10 mouse cellular contexts compared by ENCODE assay signal in genomic region chr13:4133070-4133469, GRCm38 (mm10). TPM values are rescaled to one million over a fixed set of nuclear protein-coding genes. Genes with fewer than 3 reads are reported as not detected.
DNase-seq lines count a peak whose midpoint lies in the region; ATAC-seq and TF ChIP-seq lines count a peak whose summit lies in the region.
"Had no signal": no experiment of that assay in that cellular context is flagged by ENCODE, and none has a peak within 500 bp of the region (broad histone marks: within the 10 kb centered on the region; RNA-seq: fewer than 3 reads in every experiment).

No protein-coding gene starts in this region.

- H3K27me3 ChIP-seq in midbrain, postnatal 0 days (ENCODE audit: insufficient read depth, low read length), result no peaks in the 10 kb centered on the region
- no peaks in the 10 kb centered on the region for H3K27me3 ChIP-seq in midbrain, embryonic 16.5 days (ENCODE audit: control insufficient read depth, insufficient read depth, low read depth, low read length)
- H3K27me3 ChIP-seq: embryonic facial prominence, embryonic 15.5 days; hindbrain, embryonic 15.5 days had no signal

- H3K9me3 ChIP-seq in midbrain, postnatal 0 days (ENCODE audit: low read length), result no peaks in the 10 kb centered on the region
- no peaks in the 10 kb centered on the region for H3K9me3 ChIP-seq in midbrain, embryonic 16.5 days (replicated peaks; ENCODE audit: control insufficient read depth, low read length, poor library complexity, severe bottlenecking)
- H3K9me3 ChIP-seq: embryonic facial prominence, embryonic 15.5 days; hindbrain, embryonic 15.5 days had no signal

- DNase-seq in embryo, embryonic 11 days, result peak; percentile 17
- no peak for DNase-seq in embryo, embryonic 10 days (ENCODE audit: low spot score)
- no peak for DNase-seq in midbrain, postnatal 0 days (ENCODE audit: low spot score)
- peak; percentile 39 for DNase-seq in adrenal gland, postnatal 14 days
- peak; percentile 13 for DNase-seq in lung, postnatal 10 days
- no peak for DNase-seq in embryo, embryonic 9.5 days (ENCODE audit: extremely low spot score)

- WGBS in midbrain, postnatal 0 days, result 33% methylated on average over 2 of the region's 2 CpGs
- 43% methylated on average over 2 of the region's 2 CpGs for WGBS in midbrain, embryonic 16.5 days

- no peaks in the 10 kb centered on the region for H3K4me1 ChIP-seq in midbrain, postnatal 0 days (ENCODE audit: insufficient read depth, low read length)
- H3K4me1 ChIP-seq in midbrain, embryonic 16.5 days (ENCODE audit: control insufficient read depth, insufficient read depth, low read length), result no peaks in the 10 kb centered on the region
- H3K4me1 ChIP-seq: embryonic facial prominence, embryonic 15.5 days; hindbrain, embryonic 15.5 days had no signal

- no peak overlapping the region for H3K4me3 ChIP-seq in midbrain, postnatal 0 days (ENCODE audit: low read depth, low read length)
- H3K4me3 ChIP-seq in midbrain, embryonic 16.5 days (ENCODE audit: low read depth, low read length), result no peak overlapping the region
- H3K4me3 ChIP-seq: embryonic facial prominence, embryonic 15.5 days; hindbrain, embryonic 15.5 days had no signal

- no peak overlapping the region for H3K4me2 ChIP-seq in midbrain, postnatal 0 days (ENCODE audit: low read depth, low read length, poor library complexity, severe bottlenecking)
- H3K4me2 ChIP-seq in midbrain, embryonic 16.5 days (ENCODE audit: low read length), result no peak overlapping the region
- H3K4me2 ChIP-seq: embryonic facial prominence, embryonic 15.5 days; hindbrain, embryonic 15.5 days had no signal

- H3K27ac ChIP-seq in midbrain, postnatal 0 days (ENCODE audit: low read depth, low read length), result no peak overlapping the region
- no peak overlapping the region for H3K27ac ChIP-seq in midbrain, embryonic 16.5 days (ENCODE audit: low read length)
- H3K27ac ChIP-seq: embryonic facial prominence, embryonic 15.5 days; hindbrain, embryonic 15.5 days had no signal

- ATAC-seq in midbrain, postnatal 0 days (ENCODE audit: low FRiP score), result no peak
- no peak for ATAC-seq in midbrain, embryonic 16.5 days
- no peak for ATAC-seq in cerebellum, adult (ENCODE audit: insufficient number of reproducible peaks, low FRiP score, low TSS enrichment)

- H3K9ac ChIP-seq in midbrain, postnatal 0 days (replicated peaks; ENCODE audit: low read length, poor library complexity, severe bottlenecking), result no peak overlapping the region
- H3K9ac ChIP-seq in midbrain, embryonic 16.5 days (ENCODE audit: low read depth, low read length), result no peak overlapping the region
- H3K9ac ChIP-seq: embryonic facial prominence, embryonic 15.5 days; hindbrain, embryonic 15.5 days had no signal

- no peaks in the 10 kb centered on the region for H3K36me3 ChIP-seq in midbrain, postnatal 0 days (ENCODE audit: insufficient read depth, low read length)
- H3K36me3 ChIP-seq in midbrain, embryonic 16.5 days (ENCODE audit: control insufficient read depth, insufficient read depth, low read length), result no peaks in the 10 kb centered on the region
- H3K36me3 ChIP-seq: embryonic facial prominence, embryonic 15.5 days; hindbrain, embryonic 15.5 days had no signal

- TF ChIP-seq CTCF in midbrain, postnatal 0 days (IDR thresholded peaks at IDR 0.05), result peak; percentile 37

RNA-seq across cellular contexts. Expression of gene Akr1c18, which starts 17.4 kb away (rescaled TPM):
- total RNA-seq in midbrain, postnatal 0 days (2014; rRNA removed), result not detected in 2 replicates
- polyA plus RNA-seq in midbrain, postnatal 0 days (2015; fragmentation: Nextera tagmentation; extraction: Ambion mirVana), result not detected in 2 replicates
- polyA plus RNA-seq in midbrain, embryonic 16.5 days (2015; fragmentation: Nextera tagmentation; extraction: Ambion mirVana), result not detected in 2 replicates
- 1,308 and 2,595 TPM in 2 replicates for total RNA-seq in adrenal gland, postnatal 14 days (2021)
- polyA plus RNA-seq: hindbrain, embryonic 15.5 days had no signal

RNA-seq across cellular contexts. Expression of gene Akr1c13, which starts 57.9 kb away (rescaled TPM):
- 1.8 TPM in 1 of 2 replicates, not detected in the other for total RNA-seq in midbrain, postnatal 0 days (2014; rRNA removed)
- polyA plus RNA-seq in midbrain, postnatal 0 days (2015; fragmentation: Nextera tagmentation; extraction: Ambion mirVana), result 1.1 and 1.5 TPM in 2 replicates
- polyA plus RNA-seq in midbrain, embryonic 16.5 days (2015; fragmentation: Nextera tagmentation; extraction: Ambion mirVana), result 1.2 and 1.5 TPM in 2 replicates
- 24.1 and 28.7 TPM in 2 replicates for total RNA-seq in adrenal gland, postnatal 14 days (2021)

Comparison
In these comparisons a context has a peak if more than half of its experiments do, and no peak if none do; other contexts are left out.
1. DNase-seq: peak in embryo, embryonic 11 days (single experiment), adrenal gland, postnatal 14 days (single experiment) and lung, postnatal 10 days (single experiment); none in embryo, embryonic 10 days (single experiment), midbrain, postnatal 0 days (single experiment) and embryo, embryonic 9.5 days (single experiment).
2. RNA of gene Akr1c18, which starts 17.4 kb away (total RNA-seq): 1,308 to 2,595 TPM in adrenal gland, postnatal 14 days; not detected in midbrain, postnatal 0 days; every median in the first group is over 1,000 times any median in the second.